Mouse (Mus musculus) small intestine, adult 2 months (tissue): ENCODE results near the gene Phtf2.

Experiments
- CTCF ChIP-seq: fragments of 200-500 bp; IDR thresholded peaks from 2 replicates; pipeline ENCODE4 v1.5.1; 2012; ENCODE audit warnings: low read depth, mild to moderate bottlenecking, control low read depth, inconsistent platforms, low read length, moderate library complexity, mixed read lengths; ENCODE audit not compliant: insufficient replicate concordance, insufficient read length; ENCODE audit errors: extremely low read depth
- POLR2A ChIP-seq: fragments of 200-500 bp; IDR thresholded peaks from 2 replicates; pipeline ENCODE4 v1.6.1; 2012; ENCODE audit warnings: low read depth, mild to moderate bottlenecking, control low read depth, inconsistent platforms, low read length, moderate library complexity

DNA sequence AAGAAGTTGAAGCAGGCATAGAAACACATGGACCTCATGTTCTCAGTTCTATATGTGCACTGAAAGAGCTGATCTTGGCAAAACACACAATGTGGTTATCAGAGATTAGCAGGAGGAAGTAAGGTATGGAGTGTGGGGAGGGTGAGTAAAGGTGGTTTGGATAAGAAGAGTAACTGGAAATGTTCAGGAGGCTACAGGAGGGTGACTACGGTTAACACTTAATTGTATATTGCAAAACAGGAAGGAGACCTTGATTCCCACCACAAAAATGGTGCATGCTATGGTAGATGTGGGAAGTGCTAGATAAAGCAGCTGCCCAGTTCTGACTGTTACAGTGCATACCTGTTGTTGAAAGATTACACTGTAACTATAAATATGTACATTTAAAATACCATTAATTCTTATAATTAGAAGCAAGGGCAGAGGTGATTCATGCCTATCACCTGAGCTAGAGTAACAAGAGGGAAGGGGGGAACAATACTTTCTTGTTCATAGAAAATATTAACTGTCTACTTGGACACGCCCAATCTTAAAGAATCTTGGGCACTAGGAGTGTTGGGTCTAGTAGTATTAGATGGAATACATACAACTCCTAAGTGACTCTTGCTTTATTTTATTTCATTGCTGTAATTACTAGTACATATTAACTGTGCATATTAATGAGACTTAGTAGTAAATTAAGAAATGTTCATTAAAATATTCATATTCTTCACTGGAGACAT is 15.7 kb upstream of the Phtf2 start:
- no peak for TF ChIP-seq POLR2A
- TF ChIP-seq CTCF: no peak
